Mouse (Mus musculus): ENCODE measurements around the gene Grb2. TPM values are rescaled to one million over a fixed set of nuclear protein-coding genes. Genes with fewer than 3 reads are reported as not detected.

Grb2 gene
- polyA plus RNA-seq, 3 experiments from 2014 or later, result 31.7 to 35.5 (median 33.8) TPM

DNA sequence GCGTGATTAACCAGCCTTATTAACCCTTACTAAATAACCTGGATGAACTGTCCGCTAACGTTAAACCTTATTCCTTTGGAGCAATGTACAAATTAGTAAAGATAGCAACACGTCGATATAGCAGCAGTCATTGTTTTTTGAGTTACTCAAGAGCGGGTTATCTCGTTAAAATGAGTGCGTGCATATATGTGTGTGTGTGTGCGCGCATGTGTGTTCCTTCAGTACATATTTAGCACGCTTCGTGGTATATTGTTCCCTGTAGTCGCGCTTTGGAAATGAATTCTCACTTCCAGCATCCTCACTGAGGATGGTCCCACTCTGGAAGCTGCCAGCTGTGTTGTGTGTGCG is 105.3 kb downstream of the Grb2 start:
- no peak for ATAC-seq

GRCm38 (mm10) chr11:115601174-115601573 is 107.2 kb downstream of the Grb2 start:
- no peak for ATAC-seq

GRCm38 (mm10) chr11:115600743-115601142 is 107.7 kb downstream of the Grb2 start:
- no peak for ATAC-seq

DNA sequence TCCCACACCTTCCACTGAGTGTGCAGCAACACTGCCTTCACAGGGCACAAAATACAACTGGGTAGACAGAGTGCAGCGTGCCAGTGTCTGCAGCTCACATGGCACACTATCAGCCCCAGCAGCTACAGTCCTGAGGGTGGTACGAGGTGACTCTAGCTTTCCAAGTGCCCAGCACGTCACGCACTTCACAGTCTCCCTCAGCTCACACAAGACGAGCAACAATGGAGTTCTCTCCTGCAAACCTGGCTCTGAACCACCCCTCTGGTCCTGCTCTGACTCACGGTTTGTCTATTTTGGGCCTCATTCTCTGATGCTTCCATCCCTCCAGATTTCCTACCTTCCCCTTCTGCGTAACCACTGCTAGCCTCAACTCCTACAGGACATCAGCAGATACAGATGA is 108.7 kb downstream of the Grb2 start:
- no peak for ATAC-seq

GRCm38 (mm10) chr11:115598309-115598708 is 110.1 kb downstream of the Grb2 start:
- no peak for ATAC-seq

DNA sequence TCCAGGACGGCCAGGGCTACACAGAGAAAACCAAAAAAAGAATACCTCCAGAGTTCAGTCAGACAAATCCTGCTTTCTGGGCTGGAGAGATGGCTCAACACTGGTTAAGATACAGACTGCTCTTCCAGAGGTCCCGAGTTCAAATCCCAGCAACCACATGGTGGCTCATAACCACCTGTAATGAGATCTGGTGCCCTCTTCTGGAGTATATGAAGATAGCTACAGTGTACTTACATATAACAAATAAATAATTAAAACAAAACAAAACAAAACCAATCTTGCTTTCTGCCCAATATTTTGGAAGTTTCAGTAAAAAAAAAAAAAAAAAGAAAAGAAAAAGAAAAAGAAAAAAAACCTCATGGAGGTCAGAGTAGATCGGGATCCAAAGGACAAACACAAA is 113.2 kb downstream of the Grb2 start:
- ATAC-seq, result no peak

Other genes starting within 250 kb of the Grb2 start
- 1 to 10 TPM; 1.1 to 3.5 (median 2.8) TPM for gene Slc16a5, start 246.1 kb downstream of the Grb2 start, polyA plus RNA-seq (2017; shearing (Covaris generic))
- gene Armc7, start 232.9 kb downstream of the Grb2 start, polyA plus RNA-seq (2017; shearing (Covaris generic)), result 10 to 100 TPM; 68.2 to 95.6 (median 70.3) TPM
- gene Nt5c, start 216.7 kb downstream of the Grb2 start, polyA plus RNA-seq (2017; shearing (Covaris generic)), result 100 to 1,000 TPM; 242 to 269 (median 245) TPM
- 100 to 1,000 TPM; 619 to 638 (median 633) TPM for gene Jpt1, start 194.2 kb downstream of the Grb2 start, polyA plus RNA-seq (2017; shearing (Covaris generic))
- 100 to 1,000 TPM; 668 to 906 (median 737) TPM for gene Sumo2, start 172.3 kb downstream of the Grb2 start, polyA plus RNA-seq (2017; shearing (Covaris generic))
- 10 to 100 TPM; 46.0 to 56.8 (median 53.8) TPM for gene Nup85, start 144.2 kb downstream of the Grb2 start, polyA plus RNA-seq (2017; shearing (Covaris generic))
- 10 to 100 TPM; 22.9 to 31.7 (median 27.9) TPM for gene Mrps7, start 104.7 kb downstream of the Grb2 start, polyA plus RNA-seq (2017; shearing (Covaris generic))
- gene Gga3, start 104.5 kb downstream of the Grb2 start, polyA plus RNA-seq (2017; shearing (Covaris generic)), result 10 to 100 TPM; 24.8 to 36.2 (median 35.0) TPM
- gene Mif4gd, start 95.6 kb downstream of the Grb2 start, polyA plus RNA-seq (2017; shearing (Covaris generic)), result 100 to 1,000 TPM; 192 to 274 (median 231) TPM
- 10 to 100 TPM; 69.3 to 87.8 (median 80.1) TPM for gene Slc25a19, start 80.3 kb downstream of the Grb2 start, polyA plus RNA-seq (2017; shearing (Covaris generic))
- 10 to 100 TPM; 10.6 to 12.7 (median 11.5) TPM for gene Tmem94, start 56.8 kb upstream of the Grb2 start, polyA plus RNA-seq (2017; shearing (Covaris generic))
- 1 to 10 TPM in 1 of 3 experiments, under 1 TPM in 2; 0.58 to 1.2 (median 0.87) TPM for gene Caskin2, start 105.0 kb upstream of the Grb2 start, polyA plus RNA-seq (2017; shearing (Covaris generic))
- 10 to 100 TPM in 2 of 3 experiments, 1 to 10 TPM in 1; 9.8 to 13.2 (median 10.8) TPM for gene Tsen54, start 106.1 kb upstream of the Grb2 start, polyA plus RNA-seq (2017; shearing (Covaris generic))
- gene Llgl2, start 115.5 kb upstream of the Grb2 start, polyA plus RNA-seq (2017; shearing (Covaris generic)), result 1 to 10 TPM; 7.0 to 9.7 (median 9.6) TPM
- gene Myo15b, start 149.8 kb upstream of the Grb2 start, polyA plus RNA-seq (2017; shearing (Covaris generic)), result not detected
- 1 to 10 TPM in 2 of 3 experiments, under 1 TPM in 1; 0.40 to 1.4 (median 1.1) TPM for gene Smim5, start 191.4 kb upstream of the Grb2 start, polyA plus RNA-seq (2017; shearing (Covaris generic))
- 1 to 10 TPM; 2.7 to 5.1 (median 4.3) TPM for gene Smim6, start 203.4 kb upstream of the Grb2 start, polyA plus RNA-seq (2017; shearing (Covaris generic))
- 10 to 100 TPM; 35.6 to 55.2 (median 39.2) TPM for gene Sap30bp, start 224.7 kb upstream of the Grb2 start, polyA plus RNA-seq (2017; shearing (Covaris generic))
- gene Recql5, start 224.9 kb upstream of the Grb2 start, polyA plus RNA-seq (2017; shearing (Covaris generic)), result 10 to 100 TPM; 18.2 to 30.3 (median 23.7) TPM